Mouse (Mus musculus): ENCODE measurements around the gene Ccdc85a. TPM values are rescaled to one million over a fixed set of nuclear protein-coding genes. Genes with fewer than 3 reads are reported as not detected.
"Not testable (repeated sequence)": the region's sequence is repeated elsewhere in the genome, so short reads cannot be mapped to it uniquely, and the experiment has no call there.

The Ccdc85a gene
- polyA plus RNA-seq, 1 experiment = not detected

- TF ChIP-seq GATA1 (IDR thresholded peaks at IDR 0.05; ENCODE audit: low read length) = not testable (repeated sequence)
Measured at GRCm38 (mm10) chr11:28339224-28340150, 244.6 kb downstream of the Ccdc85a start, which contains the start of gene Gm6685. TSS of gene Gm6685 (minus strand) at chr11:28339867.

Other genes starting within 250 kb of the Ccdc85a start
- gene Gm6685, start 244.5 kb downstream of the Ccdc85a start, polyA plus RNA-seq (2012) = 6.3 and 7.3 TPM in 2 replicates